Mouse (Mus musculus) frontal cortex, postnatal 25 days (tissue): ENCODE data around the gene Ermard.

ENCODE experiments used
- DNase-seq, 2 experiments: peaks; one replicate each; pipeline ENCODE4 v3.0.0; 2022; ENCODE audit warnings: low spot score in 2 of 2

Gene Ermard

DNA sequence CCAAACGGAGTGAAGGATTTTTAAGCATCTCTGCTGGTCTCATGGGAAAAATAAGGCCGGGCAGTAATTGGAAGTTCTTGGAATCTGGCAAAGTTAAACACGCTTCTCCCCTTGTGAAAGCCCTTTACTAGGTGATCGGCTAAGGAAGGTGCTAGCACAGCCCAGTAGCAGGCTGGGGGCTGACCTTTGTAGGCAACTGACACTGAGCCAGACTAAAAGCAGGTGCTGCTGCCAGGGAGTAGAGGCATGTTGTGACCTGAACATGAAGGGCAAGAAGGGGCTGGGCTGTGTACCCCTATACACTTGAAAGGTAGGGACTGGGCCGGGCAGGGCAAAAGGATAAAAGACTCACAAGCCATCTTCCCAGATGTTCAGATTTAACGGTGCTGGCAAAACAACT, 19.3 kb downstream of the Ermard start:
- DNase-seq = no peak

DNA sequence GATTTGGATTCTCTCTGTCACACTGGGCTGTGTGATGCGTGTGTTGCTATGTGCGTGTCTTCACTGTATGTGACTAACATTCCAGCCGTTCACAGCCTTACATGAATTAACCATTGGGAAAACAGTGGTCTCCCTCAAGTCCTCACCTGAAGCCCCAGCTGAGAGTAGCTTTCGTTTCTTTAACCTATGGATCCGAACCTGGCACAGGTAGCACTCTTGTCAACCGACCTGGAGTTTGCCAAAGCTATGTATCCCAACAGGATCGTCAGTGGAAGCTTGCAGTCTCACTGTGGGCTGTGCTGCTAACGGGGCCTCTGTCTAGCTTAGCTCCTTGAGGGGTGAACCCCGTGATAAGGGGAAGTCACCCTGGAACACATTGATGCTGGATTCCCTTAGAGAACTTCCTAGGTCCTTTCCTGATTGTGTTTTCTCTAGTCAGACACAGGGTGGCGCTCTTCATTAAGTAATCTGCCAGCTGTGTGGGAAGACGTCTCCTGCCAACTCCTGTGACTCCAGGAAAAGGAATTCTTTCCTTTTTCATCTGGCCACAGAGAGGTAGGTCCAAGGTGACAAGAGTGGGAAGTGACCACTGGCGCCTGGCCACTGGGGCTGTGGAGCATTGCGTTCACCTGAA, 24.5 kb downstream of the Ermard start:
- peak; percentile 41 to 67 for DNase-seq

DNA sequence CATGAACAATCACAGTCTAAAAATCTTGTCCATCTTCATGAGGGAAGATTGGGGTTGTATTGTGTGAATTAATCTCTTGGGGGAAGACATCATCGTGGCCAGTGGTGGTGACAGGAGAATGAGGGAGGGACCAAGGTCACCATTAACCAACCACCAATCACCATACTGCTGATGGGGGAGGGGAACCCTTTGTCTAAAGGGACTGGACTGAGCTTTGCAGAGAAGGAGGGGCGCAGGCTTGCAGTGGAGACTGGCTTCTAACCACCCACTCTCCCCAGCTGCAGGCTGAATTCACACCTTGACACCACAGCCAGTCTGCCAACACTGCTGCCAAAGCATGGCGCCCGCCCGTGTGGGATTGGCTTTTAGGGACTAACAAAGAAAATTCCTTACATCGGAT, 25.1 kb downstream of the Ermard start:
- DNase-seq = no peak

DNA sequence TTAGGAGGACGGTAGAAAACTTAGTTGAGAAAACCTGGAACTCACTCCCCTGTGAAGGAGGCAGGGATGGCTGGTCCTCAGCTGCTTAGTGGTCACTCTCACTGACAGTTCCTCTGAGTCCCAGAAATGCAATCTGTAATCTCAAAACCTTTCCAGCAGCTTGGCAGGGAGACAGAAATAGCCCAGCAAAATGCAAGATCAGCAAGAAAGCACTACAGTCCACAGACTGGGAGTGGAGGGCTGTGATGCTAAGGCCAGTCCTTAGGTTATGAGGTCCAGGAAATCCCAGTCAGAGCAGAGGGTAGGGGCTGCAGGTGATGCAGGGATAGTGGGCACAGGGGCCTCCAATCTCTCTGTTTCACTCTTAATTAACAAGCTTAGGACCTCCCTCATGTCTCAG, 25.9 kb downstream of the Ermard start:
- no peak for DNase-seq

DNA sequence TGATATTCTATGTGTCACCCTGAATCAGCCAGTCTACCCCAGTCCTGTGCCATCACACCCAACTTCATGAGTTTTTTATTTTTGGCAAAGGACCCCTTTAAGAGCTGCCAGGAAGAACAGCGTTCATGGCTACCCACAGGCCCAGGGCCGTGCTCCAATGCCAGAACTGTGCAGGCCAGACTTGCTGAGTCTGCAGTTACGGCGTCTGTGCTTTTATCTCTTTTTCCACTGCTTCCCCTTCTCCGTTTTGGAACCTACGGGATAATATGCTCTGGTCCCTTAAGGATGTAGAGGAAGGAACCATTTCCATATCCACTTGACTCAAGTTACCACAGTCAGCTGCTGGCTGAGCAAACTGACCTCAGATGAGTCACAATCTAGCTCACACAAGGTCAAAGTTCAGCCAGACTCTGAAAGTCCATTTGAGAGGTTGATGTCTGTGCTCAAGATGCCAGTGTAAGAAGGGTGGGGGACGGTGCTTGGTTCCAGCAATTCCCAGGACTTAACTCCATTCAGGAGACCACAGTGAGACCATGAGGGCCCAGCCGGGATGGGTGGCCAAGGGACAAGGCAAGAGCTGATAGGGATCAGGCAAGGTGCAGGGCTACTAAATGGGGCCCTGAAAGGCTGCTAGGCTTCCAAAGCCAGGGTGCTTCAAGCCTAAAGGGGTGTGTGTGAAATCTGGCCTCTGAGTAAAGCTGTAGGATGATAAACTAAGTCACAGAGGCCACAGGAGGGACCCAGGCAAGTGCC, 27.2 kb downstream of the Ermard start:
- no peak for DNase-seq

DNA sequence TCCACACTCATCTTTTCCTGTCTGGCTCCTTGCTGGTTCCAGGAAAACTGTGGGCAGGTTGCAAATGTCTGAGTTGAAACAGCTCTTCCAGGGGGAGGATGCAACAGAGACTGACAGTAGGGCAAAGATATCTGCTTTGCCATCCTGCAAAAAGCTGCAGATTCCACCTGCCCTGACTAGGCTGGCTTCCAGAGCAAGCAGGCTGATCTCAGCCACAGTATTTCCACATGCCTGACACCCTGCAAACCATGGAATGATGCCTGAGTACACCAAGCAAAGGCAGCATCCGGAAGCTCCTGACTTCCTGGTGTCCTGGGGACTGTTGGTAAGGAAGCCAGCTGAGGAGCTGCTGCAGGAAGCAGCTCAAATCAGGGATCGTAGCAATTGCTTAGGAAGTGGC, 28.1 kb downstream of the Ermard start:
- DNase-seq = no peak

DNA sequence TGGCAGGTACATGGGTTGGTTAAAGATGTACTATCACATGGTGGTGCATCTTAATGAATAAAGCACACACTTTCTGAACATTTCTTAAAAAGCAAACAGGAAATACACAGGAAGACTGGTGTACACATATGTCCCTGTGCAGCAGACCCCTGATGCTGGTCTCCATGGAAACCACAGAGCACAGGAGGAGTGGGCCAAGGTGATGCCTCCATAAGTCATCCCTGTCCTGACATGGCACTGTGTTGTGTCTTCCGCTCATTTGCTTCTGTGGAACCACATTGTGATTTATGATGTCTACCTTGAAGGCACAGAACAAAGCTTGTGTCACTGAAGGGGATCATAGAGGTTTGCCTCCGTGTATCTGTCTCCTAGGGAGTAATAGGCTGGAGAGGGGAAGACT, 31.2 kb downstream of the Ermard start:
- no peak for DNase-seq

DNA sequence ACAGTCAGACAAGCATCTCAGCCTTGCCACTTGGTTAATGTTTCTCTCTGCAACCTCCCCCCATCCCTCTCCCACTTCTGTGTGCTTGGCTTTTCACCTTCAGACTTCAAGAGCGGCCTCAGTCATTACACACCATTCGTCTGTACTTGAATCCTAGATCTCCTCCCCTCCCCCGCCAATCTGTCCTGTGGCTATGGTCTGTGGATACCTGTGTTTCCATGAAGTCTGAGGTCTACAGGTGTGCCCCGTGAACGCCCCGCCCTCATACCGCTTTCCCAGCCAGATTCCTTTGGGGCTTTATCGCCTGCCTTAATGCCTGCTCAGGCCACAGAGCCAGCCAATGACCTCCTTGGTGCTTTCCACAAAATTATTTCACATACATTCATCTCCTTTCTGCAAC, 34.0 kb downstream of the Ermard start:
- DNase-seq = no peak

DNA sequence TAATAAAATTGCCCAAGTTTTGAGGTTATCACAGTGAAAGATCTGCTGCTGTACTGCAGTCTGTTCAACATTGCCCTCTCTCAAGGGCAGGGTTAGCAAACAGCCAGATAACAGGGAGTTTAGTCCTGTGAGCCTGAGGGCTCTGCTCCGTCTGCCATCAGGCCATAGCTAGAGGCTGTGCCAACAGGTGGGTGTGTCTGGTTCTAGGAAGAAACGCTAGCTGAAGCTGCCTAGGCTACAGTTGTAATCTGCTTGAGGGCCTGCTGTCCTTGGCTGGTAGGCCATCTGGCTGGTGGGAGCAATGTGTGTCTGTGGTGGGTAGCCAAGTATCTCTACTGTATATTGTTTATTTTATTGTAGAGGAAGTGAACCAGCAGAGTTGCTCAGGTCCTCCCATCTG, 36.5 kb downstream of the Ermard start:
- no peak for DNase-seq

DNA sequence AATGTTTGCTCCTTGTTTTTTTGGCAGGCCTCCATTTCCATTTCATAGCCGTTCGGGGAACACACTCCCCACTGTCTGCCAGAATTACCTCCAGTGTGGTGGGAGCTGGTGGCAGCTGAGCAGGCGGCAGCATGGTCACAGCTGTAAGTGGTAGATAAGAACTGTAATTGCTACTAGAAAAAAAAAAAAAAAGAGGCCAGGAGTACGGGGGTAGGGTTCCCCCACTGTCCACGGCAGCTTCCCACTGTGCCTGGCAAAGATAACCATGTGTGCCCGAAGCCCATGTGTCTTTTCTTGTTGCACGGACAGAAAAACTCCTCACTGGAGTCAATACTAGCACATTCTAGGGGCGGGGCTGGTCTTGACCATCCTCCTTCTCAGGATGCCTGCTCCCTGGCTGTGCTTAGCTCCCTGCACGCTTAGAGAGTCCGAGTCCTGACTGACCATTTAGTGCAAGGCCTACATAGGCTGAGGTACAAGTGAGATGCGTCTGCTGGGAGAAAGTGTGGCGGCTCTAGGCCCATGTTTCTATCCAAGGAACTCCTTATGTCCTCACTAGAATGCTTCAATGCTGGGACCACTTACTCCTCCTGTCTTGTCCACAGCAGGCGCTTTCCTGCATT, 43.3 kb downstream of the Ermard start:
- DNase-seq = no peak

DNA sequence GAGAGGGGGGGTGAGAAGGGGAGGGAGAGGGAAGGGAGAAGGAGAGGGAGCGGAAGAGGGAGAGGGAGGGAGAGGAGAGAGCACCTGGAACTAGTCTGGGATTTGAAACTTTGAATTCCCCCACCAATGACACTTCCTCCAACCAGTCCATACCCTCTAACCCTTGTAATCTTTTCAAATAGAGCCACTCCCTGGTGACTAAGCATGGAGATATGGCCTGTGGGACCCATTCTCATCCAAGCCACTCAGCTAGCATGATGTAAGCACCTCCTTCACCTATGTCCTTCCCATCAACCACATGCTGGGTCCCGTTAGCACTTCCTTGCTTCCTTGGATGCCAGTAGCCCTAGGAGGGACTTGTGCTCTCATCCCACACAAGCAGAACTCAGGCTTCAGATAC, 44.0 kb downstream of the Ermard start:
- no peak for DNase-seq

DNA sequence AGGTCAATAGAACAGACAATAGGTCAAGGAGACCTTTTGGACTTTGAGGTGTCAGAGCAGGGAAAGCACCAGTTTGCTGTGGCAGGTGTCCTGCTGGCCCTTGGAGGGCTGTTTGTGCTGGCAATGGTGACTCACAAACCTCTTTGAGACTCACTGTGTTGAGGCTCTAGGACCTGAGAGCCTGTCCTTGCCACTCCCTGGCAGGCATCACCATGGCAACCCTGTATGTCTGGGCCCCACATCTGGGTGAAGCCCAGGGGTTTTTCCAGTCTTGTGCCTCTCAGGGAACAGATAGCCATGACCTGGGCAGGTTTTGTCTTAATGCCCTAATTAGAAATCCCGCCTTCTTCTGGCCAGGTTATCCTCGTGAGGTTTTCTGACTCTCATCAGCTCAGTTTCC, 47.2 kb downstream of the Ermard start:
- no peak for DNase-seq

DNA sequence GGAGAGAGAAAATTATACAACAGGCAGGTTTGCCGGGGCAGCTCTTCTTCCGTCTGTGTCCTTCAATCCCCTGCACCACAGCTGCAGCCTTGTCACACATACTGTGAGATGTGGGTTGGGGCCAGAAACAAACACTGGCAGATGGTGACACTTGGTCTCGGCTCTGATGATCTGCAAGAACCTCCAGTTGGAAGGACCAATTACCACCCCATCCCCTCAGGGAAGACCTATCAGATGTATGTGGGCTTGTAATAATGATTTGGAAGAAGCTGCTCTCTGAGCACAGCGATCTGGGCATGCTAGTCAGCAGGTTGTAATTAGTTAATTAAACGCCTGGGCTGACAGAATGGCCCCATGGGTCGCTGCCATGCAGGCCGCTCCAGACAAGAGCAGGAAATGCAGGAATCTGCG, 47.6 kb downstream of the Ermard start:
- no peak for DNase-seq

DNA sequence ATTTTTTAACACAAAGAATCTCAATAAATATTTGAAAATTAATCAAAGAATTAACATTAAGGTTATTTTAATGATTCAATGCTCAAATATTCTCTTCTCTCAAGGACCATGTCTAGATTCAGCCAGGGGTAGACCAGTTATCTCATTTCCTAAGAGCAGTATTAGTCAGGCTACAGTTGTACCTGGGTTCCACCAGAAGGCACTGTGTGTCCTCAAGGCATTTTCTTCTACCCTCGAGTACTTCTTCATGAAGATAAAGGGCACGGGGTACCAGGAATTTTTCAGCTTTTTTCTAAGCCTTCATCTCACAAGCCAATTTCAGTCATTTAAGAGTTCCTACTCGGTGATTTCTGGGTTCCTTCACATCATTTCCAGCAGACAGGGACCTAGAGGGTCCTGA, 50.7 kb downstream of the Ermard start:
- DNase-seq = no peak

DNA sequence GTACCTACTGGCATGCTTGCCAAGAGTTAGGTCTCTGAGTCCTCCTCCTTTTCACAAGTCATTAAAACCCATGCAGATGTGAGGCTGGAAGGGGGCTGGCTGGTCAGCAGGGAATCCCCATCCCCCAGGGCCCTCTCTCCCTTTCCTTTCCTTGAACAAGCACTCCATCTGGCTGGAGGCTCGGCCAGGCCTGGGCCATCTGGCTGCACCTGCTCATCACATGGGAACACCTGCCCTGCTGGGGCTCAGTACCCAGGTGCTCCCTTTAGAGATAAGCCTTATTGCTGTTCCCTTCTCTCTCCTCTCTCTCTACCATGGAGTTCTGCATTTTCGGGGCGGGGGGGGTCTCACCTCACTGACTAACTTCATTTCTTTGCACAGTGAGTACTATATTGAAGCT, 52.5 kb downstream of the Ermard start:
- DNase-seq = no peak

DNA sequence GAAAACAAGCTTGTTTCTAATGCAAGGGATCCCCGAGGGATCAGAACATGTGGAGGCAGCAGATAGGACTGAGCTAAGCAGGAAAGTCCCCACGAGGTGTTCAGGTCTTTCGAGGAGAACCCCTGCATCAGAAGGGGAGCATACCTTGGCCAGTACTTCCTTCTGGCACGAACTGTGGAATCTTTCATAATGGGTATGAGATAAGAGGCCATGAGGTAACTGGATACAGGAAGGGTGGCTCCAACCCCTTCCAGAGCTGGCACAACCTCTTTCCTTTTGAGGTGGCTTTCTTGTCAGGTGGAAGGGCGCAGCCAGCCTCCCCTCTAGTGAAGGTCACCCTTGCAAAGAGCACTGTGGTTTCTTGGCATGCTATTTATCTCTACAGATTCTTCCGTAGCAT, 55.8 kb downstream of the Ermard start:
- no peak for DNase-seq

DNA sequence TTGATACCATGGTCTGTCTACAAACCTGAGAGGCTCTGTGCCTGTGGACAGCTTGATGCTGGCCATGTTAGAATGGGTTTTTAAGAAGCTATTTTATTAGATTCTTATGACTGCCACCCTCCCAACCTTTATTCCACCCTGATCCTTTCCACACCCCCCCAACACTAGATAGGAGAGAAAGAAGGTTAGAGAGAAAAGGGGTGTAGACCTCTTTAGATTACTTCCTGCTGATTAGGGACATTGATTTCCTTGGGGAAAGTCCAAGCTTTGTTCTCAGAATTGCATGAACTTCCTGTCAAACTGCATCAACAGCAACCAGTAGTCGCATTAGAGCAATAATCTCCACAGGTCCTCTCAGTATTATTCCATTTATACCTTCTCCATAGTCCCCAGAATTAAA, 57.7 kb downstream of the Ermard start:
- no peak for DNase-seq

DNA sequence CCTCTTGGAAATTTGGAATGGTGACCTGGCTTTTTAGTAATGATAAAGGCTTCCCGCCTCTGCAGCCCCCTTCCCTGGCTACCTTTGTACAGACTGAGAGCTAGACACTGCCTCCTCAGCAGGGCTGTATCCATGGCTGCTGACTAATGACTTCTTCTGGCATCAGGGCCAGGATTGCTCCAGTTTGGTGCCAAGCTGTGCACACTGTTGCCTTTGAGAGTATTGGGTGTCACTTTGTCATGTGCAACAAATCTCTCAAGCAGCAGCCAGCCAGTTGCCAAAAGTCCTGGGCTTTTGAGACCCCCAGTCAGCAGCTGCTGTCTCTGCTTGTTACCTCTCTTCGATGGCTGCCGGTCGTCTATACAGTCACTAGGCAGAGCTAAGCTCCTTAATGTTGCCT, 60.3 kb downstream of the Ermard start:
- no peak for DNase-seq

DNA sequence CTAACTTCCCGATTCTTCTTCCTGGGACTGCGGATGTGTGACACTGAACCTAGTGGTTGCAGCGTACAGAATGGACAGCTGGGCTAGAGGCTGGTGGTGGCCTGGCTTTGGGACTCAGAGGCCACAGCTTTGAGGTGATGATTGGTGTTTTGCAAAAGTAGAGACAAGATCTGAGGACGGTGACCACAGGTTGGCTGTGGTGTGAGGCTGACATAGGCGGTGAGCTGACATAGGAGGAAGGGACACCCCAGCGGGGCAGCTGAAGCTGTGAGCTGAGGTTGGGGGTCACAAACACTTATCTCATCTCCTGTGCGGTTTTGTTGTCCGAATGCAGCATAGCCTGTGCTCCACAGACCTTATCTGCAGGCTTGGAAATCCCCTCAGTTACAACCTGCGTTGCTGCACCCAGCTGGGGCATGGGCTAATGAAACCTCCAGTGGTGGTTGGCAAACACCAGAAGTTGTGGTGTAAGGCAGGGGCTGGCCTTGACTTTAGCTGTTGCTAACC, 66.2 kb downstream of the Ermard start:
- no peak for DNase-seq

DNA sequence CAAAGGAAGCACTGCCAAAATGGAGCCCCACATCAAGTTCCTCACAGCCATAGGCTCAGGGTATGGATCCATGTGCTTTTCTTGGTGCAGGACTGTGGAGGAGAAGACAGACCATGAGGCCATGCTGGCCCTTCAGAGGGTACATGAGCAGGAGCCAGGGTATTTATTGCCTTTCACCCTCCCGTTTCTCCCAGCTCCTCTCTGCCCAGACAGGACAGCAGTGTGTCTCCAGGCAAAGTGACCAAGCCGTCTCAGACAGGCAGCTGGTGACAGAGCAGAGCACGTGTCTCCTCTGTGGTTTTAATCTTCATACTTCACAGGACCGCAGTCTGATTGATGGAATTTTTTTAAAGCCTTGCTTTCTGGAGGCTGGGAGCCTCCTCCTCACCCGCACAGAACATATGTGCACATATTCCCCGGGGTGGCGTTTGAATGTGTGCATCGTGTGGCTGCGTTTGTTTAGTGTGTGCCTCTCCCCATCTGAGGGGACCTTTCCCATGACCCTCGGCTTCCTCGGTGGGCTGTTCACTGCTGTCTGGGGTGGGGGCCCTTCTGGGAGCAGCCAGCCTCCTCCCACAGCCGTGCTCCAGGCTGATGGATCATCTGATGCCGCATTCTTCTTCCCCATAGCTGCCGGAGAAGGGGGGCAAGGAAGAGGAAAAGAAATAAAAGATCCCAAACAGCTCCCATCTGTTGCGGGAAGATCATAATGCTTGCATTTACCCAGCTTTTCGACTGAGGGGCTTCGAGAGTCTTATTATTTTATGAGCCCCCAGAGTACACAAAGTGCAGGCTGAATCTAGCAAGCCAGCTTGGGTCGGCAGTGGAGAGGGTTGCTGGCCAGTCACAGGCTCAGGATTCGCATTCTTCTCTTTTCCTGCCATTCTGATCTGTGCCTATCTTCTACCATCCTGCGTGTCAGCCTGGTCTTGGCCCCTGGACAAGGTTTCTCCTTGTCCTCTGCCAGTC, 67.7 kb downstream of the Ermard start:
- DNase-seq = no peak

DNA sequence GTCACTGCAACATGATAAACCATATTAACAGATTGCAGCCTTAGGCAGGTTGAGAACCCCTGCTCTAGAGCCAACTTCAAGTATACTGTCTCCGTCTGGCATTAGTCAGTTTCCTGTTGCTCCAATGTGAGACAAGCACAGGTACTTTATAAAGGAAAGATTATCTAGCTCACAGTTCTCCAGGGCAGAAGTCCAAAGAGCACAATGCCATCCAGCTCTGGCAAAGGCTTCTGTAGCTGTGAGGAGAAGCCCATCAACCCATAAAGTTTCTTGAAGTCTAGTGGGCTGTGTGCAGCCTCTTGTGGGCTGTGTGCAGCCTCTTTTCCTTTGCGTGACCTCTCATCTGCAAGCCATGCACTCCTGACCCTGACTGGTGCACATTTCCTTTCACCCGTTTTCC, 74.5 kb downstream of the Ermard start:
- DNase-seq = no peak

DNA sequence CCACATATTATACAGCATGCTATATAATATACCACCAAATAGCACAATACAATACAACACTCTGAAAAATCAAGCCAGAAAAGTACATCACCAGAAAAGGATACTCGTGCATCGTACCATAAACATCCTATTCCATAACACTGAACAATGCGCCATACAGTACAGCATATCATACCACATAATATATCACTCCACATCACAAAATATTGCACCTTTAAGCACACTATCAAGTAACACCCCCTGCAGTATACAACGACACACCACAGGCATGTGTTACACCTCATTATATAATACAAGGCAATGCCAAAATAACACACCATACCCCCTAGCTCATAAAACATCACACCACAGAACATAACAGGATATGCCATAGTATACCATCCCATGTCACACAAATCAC, 79.1 kb downstream of the Ermard start:
- DNase-seq = no peak
